Mouse (Mus musculus): ENCODE results near the gene Cebpg.

Gene Cebpg

GRCm38 (mm10) chr7:35023251-35023650, 33.1 kb downstream of the Cebpg start:
- no peak for DNase-seq

- DNase-seq: no peak
These were observed 35.0 kb downstream of the Cebpg start for GRCm38 (mm10) chr7:35021365-35021764.

GRCm38 (mm10) chr7:35015252-35015651, 41.1 kb downstream of the Cebpg start:
- DNase-seq: no peak

- DNase-seq: no peak
These were observed 43.1 kb downstream of the Cebpg start for GRCm38 (mm10) chr7:35013228-35013627.

- no peak for DNase-seq
These were observed 49.7 kb downstream of the Cebpg start for GRCm38 (mm10) chr7:35006661-35007060.

- DNase-seq: no peak
These were observed 53.1 kb downstream of the Cebpg start for GRCm38 (mm10) chr7:35003171-35003737.

GRCm38 (mm10) chr7:35000839-35001238, 55.5 kb downstream of the Cebpg start:
- peak; percentile 51 for DNase-seq

Measured in thymus, postnatal 25 days (tissue).